Mouse (Mus musculus) T-helper 1 cell (primary cell): Measurements from ENCODE around the gene Capza1.
"Not testable (repeated sequence)": the region's sequence is repeated elsewhere in the genome, so short reads cannot be mapped to it uniquely, and the experiment has no call there.

ENCODE experiments used
- in situ Hi-C: fragments of 300-600 bp; cut with MboI, MseI; formaldehyde crosslinking; loops from one replicate; pipeline ENCODE4 v1.15.1; 2025; ENCODE audit warnings: high pct_unique_total_duplicates

Gene Capza1

DNA sequence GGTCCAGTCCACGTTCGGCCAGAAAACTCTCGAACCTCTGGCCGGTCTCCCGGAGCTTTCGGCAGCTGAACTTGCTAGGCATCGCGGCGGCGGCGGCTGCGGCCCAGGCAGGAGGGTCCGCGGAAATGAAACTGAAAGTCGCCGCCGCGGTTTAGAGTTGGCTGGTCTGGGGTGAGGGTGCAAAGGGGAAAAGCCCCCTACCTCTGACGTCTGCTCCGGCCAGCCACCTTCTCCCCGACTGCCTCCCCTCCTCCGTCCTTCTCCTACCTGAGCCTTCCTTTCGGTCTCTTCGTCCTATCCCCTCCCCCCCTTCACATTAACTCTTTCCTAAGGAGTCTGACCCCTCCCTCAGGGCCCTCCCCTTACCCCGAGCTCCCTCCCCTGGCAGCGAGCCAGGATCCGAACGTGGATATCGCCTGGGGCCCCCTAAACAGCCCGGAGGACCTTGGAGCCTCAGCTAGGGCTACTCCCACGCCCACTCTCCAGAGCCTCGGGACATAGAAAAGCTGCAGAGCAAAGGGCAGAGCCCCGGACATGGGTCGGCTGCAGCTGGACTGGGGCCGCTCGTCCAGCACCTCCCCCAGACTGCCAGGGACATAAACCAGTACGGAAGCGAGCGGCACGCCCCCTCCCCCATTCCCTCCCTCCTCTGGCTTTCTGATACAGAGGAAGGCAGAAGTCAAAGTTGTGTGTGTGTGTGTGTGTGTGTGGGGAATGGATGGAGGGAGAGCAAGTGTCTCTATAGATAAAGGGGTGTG is 46.1 kb downstream of the Capza1 start, which contains the start of gene Mov10:
Mov10 (minus strand) TSS at position 573 of the 758 bp plus-strand sequence.
- in situ Hi-C loops = no loop called here

GRCm38 (mm10) chr3:104817481-104817990 is 46.8 kb downstream of the Capza1 start:
- in situ Hi-C loops = no loop called here

DNA sequence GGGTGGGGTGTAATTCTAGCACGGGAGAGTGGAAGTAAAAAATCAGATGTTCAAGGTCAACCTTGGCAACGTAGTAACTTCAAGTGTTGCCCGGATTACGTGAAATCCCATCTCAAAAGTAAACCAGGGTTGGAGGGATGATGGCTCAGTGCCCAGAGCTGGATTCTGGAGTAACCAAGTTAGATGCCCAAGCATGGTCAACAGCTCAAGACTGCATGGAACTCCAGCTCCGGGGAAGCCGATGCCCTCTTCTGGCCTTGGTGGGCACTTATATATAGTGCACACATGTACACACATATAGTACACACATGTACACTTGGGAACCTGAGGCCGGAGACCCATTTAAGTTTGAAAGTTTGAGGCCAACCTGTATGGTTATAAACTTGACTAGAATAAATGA is 48.2 kb downstream of the Capza1 start:
- in situ Hi-C loops = no loop called here

GRCm38 (mm10) chr3:104815346-104815745 is 49.0 kb downstream of the Capza1 start:
- in situ Hi-C loops = no loop called here

GRCm38 (mm10) chr3:104814746-104815145 is 49.6 kb downstream of the Capza1 start:
- in situ Hi-C loops = no loop called here

DNA sequence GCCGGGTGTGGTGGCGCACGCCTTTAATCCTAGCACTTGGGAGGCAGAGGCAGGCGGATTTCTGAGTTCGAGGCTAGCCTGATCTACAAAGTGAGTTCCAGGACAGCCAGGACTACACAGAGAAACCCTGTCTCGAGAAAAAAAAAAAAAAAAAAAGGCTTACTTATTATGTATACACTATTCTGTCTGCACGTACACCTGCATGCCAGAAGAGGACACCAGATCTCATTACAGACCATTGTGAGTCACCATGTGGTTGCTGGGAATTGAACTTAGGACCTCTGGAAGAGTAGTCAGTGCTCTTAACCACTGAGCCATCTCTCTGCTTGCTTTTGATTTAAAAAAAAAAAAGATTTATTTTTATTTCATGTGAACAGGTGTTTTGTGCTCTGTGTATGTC is 51.1 kb downstream of the Capza1 start:
- in situ Hi-C loops = not testable (repeated sequence)

DNA sequence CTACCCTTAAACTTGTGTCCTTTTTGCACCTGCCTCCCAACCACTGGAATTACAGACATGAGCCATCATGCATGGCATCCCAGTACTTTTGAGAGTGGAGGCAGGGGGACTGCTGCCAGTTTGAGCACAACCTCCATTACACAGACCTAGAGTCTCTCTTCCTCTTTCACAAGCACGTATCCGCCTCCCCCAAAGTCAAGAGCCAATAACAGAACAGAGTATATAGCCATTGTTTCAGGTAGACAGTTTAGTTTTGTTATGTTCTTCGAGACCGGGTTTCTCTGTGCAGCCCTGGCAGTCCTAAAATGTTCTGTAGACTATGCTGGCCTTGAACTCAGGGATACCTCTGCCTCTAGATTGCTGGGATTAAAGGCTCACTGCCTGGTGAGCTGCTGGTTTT is 52.1 kb downstream of the Capza1 start:
- in situ Hi-C loops = no loop called here

DNA sequence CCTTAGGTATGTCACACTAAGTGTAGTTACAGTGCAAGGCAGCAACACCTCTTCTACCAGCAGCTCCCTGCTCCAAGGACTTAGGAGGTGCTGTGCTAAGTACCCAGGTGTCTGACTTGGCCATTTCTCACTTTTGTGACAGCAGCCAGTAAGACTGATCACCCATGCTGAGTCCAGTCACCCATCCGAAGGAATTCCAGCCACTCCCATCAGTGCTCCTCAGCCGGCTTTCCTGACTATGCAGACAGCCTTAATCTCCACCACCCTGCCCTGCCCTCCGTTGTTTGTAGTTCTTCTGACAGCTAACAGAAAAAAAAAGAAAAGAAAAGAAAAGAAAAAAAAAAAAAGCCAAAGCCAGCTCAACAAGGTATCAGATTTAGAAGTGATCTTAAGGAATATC is 52.6 kb downstream of the Capza1 start:
- in situ Hi-C loops = no loop called here

DNA sequence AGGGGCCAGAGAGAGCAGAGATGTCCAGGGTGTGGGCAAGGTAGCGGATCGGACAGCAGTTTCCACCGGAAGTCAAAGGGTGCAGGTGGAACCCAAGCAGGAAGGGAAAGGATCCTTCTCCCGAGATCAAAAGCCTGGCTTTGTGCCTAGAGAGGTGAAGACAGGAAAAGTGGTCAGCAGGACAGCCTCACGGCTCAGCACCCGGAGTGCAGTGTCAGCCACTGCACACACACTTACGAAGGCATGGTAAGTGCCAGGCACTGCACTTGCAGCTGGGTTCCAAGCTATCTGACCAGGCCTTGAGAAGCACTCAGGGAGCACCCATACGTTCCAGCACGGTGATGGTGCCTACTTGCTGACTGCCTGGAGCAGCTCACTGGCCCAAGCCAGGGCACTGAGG is 58.8 kb downstream of the Capza1 start:
- in situ Hi-C loops = no loop called here

- in situ Hi-C loops = no loop called here
Observed at GRCm38 (mm10) chr3:104804312-104804711, 60.0 kb downstream of the Capza1 start.

- in situ Hi-C loops = no loop called here
Observed at GRCm38 (mm10) chr3:104801481-104801880, 62.8 kb downstream of the Capza1 start.

DNA sequence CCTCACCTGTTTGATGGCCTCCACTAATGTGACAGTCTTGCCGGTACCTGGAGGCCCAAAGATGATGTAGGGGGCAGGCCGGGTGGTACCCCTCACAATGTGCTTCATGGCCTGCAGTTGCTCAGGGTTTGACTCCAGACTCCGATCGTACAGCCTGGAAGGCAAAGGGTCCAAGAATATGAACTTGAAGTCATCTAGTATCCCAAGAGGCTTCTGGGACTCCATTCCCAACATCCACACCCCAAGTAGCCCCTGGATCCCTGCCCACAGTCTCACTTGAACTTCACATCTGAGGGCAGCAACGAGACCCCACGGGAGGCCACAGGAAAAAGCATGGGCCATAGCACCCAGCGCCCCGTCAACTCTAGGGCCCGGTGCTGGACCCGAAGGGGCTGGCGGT is 63.6 kb downstream of the Capza1 start:
- in situ Hi-C loops = no loop called here

DNA sequence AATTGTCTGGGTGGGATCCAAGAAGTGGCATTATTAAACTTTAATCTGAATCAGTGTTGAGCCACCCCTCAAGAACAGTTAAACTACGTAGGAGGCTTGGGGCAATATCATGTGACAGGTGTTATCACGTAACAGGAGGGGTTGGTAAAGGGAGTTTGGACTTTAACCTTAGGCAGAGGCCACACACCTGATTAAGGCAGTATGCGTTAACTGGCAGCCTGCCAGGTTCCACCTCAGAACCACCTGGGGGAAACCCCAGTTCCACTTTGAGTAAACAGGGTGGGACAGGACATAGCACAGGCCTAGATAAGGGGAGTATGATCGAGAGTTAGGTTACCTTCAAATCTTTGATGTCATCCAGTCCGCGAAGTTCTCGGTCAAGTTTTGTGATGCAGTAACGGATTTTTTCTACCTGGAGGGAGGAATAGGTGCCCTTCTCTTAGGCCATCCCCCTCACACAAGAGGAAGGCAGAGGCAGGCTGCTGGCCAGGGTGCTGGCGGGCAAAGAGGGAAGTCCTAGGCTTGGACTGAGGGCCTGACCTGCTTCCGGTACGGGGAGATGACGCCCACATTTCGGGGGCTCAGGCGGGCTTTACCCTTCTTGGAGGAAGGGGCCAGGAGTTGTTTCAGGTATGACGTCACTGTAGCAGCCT is 67.7 kb downstream of the Capza1 start:
- in situ Hi-C loops = no loop called here

DNA sequence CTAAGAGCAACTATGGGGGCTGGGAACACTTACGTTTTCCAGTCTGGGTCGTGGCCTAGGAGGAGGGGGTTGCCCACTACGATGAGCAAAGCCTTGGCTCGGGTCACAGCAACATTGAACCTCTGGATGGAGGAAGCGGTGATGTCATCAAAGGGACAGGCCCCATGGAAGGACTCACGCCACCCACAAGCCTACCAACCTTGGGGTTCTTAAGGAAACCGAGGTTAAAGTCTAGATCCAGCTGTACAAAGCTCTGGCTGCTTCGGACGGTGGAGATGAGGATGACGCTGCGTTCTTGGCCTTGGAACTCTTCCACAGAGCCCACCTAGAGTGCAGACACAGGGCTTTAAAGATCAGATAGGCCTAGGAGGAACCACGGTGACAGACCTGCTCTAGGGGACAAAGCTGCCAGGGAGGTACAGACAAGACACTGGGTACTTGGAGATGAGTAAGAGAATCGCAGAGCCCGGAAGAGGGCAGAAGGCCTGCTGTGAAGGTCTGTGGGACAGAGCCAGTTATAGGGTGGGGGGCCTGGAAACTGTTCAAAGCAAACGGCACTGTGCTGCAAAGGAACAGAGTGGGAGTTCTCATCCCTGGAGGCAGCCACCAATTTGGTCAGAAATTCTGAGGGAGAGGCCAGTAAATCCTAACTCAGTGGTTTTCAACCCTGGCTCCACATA is 68.5 kb downstream of the Capza1 start:
- in situ Hi-C loops = no loop called here

GRCm38 (mm10) chr3:104794953-104795470 is 69.3 kb downstream of the Capza1 start:
- in situ Hi-C loops = no loop called here

GRCm38 (mm10) chr3:104793871-104794828 is 70.2 kb downstream of the Capza1 start:
- in situ Hi-C loops = no loop called here

DNA sequence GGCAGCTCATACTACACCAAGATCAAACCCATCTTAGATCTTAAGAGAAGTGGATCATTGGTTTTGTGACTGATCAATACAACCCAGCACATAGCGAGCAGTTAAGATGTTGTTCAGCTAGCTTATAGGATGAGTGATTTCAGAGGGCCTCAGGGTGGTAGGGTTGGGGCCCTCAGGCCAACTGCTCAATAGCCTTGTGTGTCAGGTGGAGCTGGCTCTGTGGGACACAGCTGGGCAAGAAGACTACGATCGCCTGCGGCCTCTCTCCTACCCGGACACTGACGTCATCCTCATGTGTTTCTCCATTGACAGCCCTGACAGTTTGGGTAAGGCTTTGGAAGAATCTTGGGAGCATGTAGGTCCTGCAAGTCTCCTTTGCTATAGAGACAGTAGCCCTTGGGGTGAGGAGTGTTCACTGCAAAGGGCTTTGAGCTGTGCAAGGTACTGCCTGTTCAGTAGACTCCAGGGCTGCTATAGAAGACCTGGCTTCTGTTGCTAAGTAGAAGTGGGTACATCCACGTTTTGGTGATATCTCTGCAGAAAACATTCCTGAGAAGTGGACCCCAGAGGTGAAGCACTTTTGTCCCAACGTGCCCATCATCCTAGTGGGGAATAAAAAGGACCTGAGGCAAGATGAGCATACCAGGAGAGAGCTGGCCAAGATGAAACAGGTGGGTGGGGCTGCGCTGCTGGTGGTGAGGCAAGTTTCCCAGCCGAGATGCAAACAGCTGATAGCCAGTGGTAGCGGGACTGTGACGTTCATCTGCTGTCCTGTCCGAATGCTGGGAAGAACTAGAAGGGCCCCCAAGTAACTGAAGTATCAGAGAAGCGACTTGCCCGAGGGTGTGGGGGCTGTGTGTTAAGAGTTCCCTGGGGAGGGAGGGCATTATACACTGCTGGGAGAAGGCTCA is 71.7 kb downstream of the Capza1 start:
- in situ Hi-C loops = no loop called here

GRCm38 (mm10) chr3:104791671-104792070 is 72.6 kb downstream of the Capza1 start:
- in situ Hi-C loops = no loop called here

GRCm38 (mm10) chr3:104791017-104791416 is 73.3 kb downstream of the Capza1 start:
- in situ Hi-C loops = no loop called here

GRCm38 (mm10) chr3:104790401-104790937 is 73.8 kb downstream of the Capza1 start:
- in situ Hi-C loops = no loop called here
